Mouse (Mus musculus): ENCODE results near the gene Gmpr.

- TF ChIP-seq CTCF (IDR thresholded peaks at IDR 0.05; ENCODE audit: extremely low read depth, insufficient read depth, insufficient read length, insufficient replicate concordance) (no peak), POLR2A (IDR thresholded peaks at IDR 0.05; ENCODE audit: low read depth, low read length) (no peak)
These were observed 68.9 kb downstream of the Gmpr start for GRCm38 (mm10) chr13:45576185-45576584.
